Mouse (Mus musculus) kidney, adult 2 months (tissue): ENCODE results near the gene Gm4969. TPM values are rescaled to one million over a fixed set of nuclear protein-coding genes. Genes with fewer than 3 reads are reported as not detected.

ENCODE experiments used
- DNase-seq: peaks from one replicate; pipeline ENCODE4 v3.0.0; 2021
- H3K27ac ChIP-seq: fragments of 200-500 bp; 2 replicates; pipeline ENCODE4 v1.5.1; 2012; ENCODE audit warnings: low read depth, low read length, control low read depth, inconsistent platforms; ENCODE audit not compliant: insufficient read depth
- H3K27me3 ChIP-seq: fragments of 200-500 bp; replicated peaks from 2 replicates; pipeline ENCODE4 v1.6.1; 2012; ENCODE audit warnings: mild to moderate bottlenecking, moderate library complexity, low read length, inconsistent platforms; ENCODE audit not compliant: control insufficient read depth, insufficient read depth
- H3K36me3 ChIP-seq: fragments of 200-500 bp; 2 replicates; pipeline ENCODE4 v1.6.1; 2012; ENCODE audit warnings: mild to moderate bottlenecking, moderate library complexity, low read length, inconsistent platforms; ENCODE audit not compliant: control insufficient read depth, insufficient read depth
- H3K4me1 ChIP-seq: fragments of 200-500 bp; 2 replicates; pipeline ENCODE4 v1.6.1; 2011; ENCODE audit warnings: low read length; ENCODE audit not compliant: control insufficient read depth, insufficient read depth
- H3K4me3 ChIP-seq: fragments of 200-500 bp; 2 replicates; pipeline ENCODE4 v1.5.1; 2011; ENCODE audit warnings: mild to moderate bottlenecking, low read depth, low read length, control low read depth; ENCODE audit not compliant: insufficient read depth
- CTCF ChIP-seq: fragments of 200-500 bp; conservative IDR thresholded peaks from 2 replicates; pipeline ENCODE4 v1.5.1; 2011; ENCODE audit warnings: low read depth, mild to moderate bottlenecking, control low read depth, low read length, moderate library complexity, mixed read lengths; ENCODE audit not compliant: insufficient read depth, insufficient read length
- POLR2A ChIP-seq: fragments of 200-500 bp; IDR thresholded peaks from one replicate; pipeline ENCODE4 v1.6.1; 2011; ENCODE audit warnings: low read depth, low read length, control low read depth
- WGBS: fragments of 180-500 bp; shearing (Covaris S2); methylation state at CpG from one replicate; pipeline ENCODE4 v1.1.7; 2018; 5-methylcytosine and 5-hydroxymethylcytosine counted together
- polyA plus RNA-seq: library from polyadenylated mRNA; depleted of rRNA; stranded (reverse); fragments of >200 nt; gene quantifications from 2 replicates; pipeline ENCODE4 v1.2.3, GENCODE M21; 2012; rRNA removed

Gene Gm4969
- 0.03 and 0.04 TPM in 2 replicates for polyA plus RNA-seq

GRCm38 (mm10) chr7:19118028-19118771, at the start of gene Gm4969:
Gm4969 (minus strand) TSS chr7:19118368.
- peak; percentile 68 for DNase-seq
- no peaks in the 10 kb centered on the region for H3K27me3 ChIP-seq
- H3K4me1 ChIP-seq: peaks cover 18% of the 10 kb centered on the region
- 24% methylated on average over 64 of the region's 64 CpGs for WGBS
- TF ChIP-seq CTCF: 0 out of 2 replicates have a peak, but pooled peaks have one; percentile 9
- no peak for TF ChIP-seq POLR2A
- H3K4me3 ChIP-seq: no peak within 1 kb of the TSS
- no peak within 1 kb of the TSS for H3K27ac ChIP-seq
- no peaks in the 10 kb centered on the region for H3K36me3 ChIP-seq

- WGBS: 86% methylated on average over 3 of the region's 3 CpGs
- Histone ChIP-seq H3K36me3 (no peaks in the 10 kb centered on the region), H3K4me1 (no peaks in the 10 kb centered on the region), H3K4me3 (no peak overlapping the region), H3K27me3 (no peaks in the 10 kb centered on the region), H3K27ac (no peak overlapping the region)
- TF ChIP-seq CTCF (no peak), POLR2A (no peak)
- no peak for DNase-seq
These were observed 48.8 kb upstream of the Gm4969 start for GRCm38 (mm10) chr7:19166990-19167389.

- no peak within 1 kb of the TSS for H3K4me3 ChIP-seq
- TF ChIP-seq CTCF: no peak
- no peak for TF ChIP-seq POLR2A
- H3K36me3 ChIP-seq: no peaks in the 10 kb centered on the region
- DNase-seq: no peak
- WGBS: 17% methylated on average over 14 of the region's 14 CpGs
- no peaks in the 10 kb centered on the region for H3K4me1 ChIP-seq
- no peak within 1 kb of the TSS for H3K27ac ChIP-seq
- no peaks in the 10 kb centered on the region for H3K27me3 ChIP-seq
These were observed 47.7 kb upstream of the Gm4969 start, which contains the start of gene Gipr for GRCm38 (mm10) chr7:19165656-19166423. Gipr (minus strand) TSS chr7:19166127.

GRCm38 (mm10) chr7:19164978-19165377, 46.8 kb upstream of the Gm4969 start:
- no peaks in the 10 kb centered on the region for H3K4me1 ChIP-seq
- no peaks in the 10 kb centered on the region for H3K27me3 ChIP-seq
- 7% methylated on average over 13 of the region's 13 CpGs for WGBS
- no peak overlapping the region for H3K4me3 ChIP-seq
- DNase-seq: no peak
- H3K36me3 ChIP-seq: no peaks in the 10 kb centered on the region
- H3K27ac ChIP-seq: no peak overlapping the region
- TF ChIP-seq CTCF (no peak), POLR2A (no peak)

- Histone ChIP-seq H3K4me1 (no peaks in the 10 kb centered on the region), H3K27ac (no peak overlapping the region), H3K4me3 (no peak overlapping the region), H3K27me3 (no peaks in the 10 kb centered on the region), H3K36me3 (no peaks in the 10 kb centered on the region)
- 4% methylated on average over 6 of the region's 6 CpGs for WGBS
- TF ChIP-seq CTCF (no peak), POLR2A (no peak)
- peak; percentile 46 for DNase-seq
These were observed 46.0 kb upstream of the Gm4969 start for GRCm38 (mm10) chr7:19164189-19164588.

- Histone ChIP-seq H3K4me1 (no peaks in the 10 kb centered on the region), H3K36me3 (no peaks in the 10 kb centered on the region), H3K27ac (no peak overlapping the region), H3K4me3 (no peak overlapping the region), H3K27me3 (no peaks in the 10 kb centered on the region)
- TF ChIP-seq CTCF (no peak), POLR2A (no peak)
- no peak for DNase-seq
- WGBS: 27% methylated on average over 12 of the region's 12 CpGs
These were observed 45.6 kb upstream of the Gm4969 start for GRCm38 (mm10) chr7:19163752-19164151.

- Histone ChIP-seq H3K4me3 (no peak overlapping the region), H3K36me3 (no peaks in the 10 kb centered on the region), H3K4me1 (no peaks in the 10 kb centered on the region), H3K27ac (no peak overlapping the region), H3K27me3 (no peaks in the 10 kb centered on the region)
- WGBS: 81% methylated on average over 7 of the region's 7 CpGs
- no peak for DNase-seq
- TF ChIP-seq POLR2A (no peak), CTCF (no peak)
These were observed 44.8 kb upstream of the Gm4969 start for GRCm38 (mm10) chr7:19162928-19163327.
